Mouse (Mus musculus) bone marrow macrophage, adult 2 months (primary cell): Measurements from ENCODE around the gene Xrcc2. TPM values are rescaled to one million over a fixed set of nuclear protein-coding genes. Genes with fewer than 3 reads are reported as not detected.

Source experiments
- H3K27ac ChIP-seq: 2 replicates; pipeline ENCODE4 v1.5.1; 2012; ENCODE audit warnings: low read depth, low read length; ENCODE audit not compliant: insufficient read depth
- H3K4me1 ChIP-seq: 2 replicates; pipeline ENCODE4 v1.6.1; 2012; ENCODE audit warnings: low read length; ENCODE audit not compliant: control insufficient read depth, insufficient read depth
- H3K4me3 ChIP-seq: 2 replicates; pipeline ENCODE4 v1.5.1; 2012; ENCODE audit warnings: mild to moderate bottlenecking, low read length, moderate library complexity; ENCODE audit not compliant: insufficient read depth
- CTCF ChIP-seq: IDR thresholded peaks from 2 replicates; pipeline ENCODE4 v1.5.1; 2012; ENCODE audit warnings: low read depth, mild to moderate bottlenecking, low read length, moderate library complexity
- POLR2A ChIP-seq: IDR thresholded peaks from 2 replicates; pipeline ENCODE4 v1.6.1; 2012; ENCODE audit warnings: mild to moderate bottlenecking, low read depth, low read length, borderline replicate concordance
- polyA plus RNA-seq: library from polyadenylated mRNA; stranded (reverse); fragments of >200 nt; gene quantifications from 2 replicates; pipeline ENCODE4 v1.2.4, GENCODE M21; 2012; ENCODE audit not compliant: missing spikeins, insufficient read depth, insufficient read length

Xrcc2 gene
- polyA plus RNA-seq, 1 experiment, result 4.2 TPM

GRCm38 (mm10) chr5:25645661-25646364, 59.8 kb downstream of the Xrcc2 start:
- Histone ChIP-seq H3K4me1 (no peaks in the 10 kb centered on the region), H3K4me3 (no peak overlapping the region), H3K27ac (no peak overlapping the region)
- TF ChIP-seq POLR2A (no peak), CTCF (no peak)

DNA sequence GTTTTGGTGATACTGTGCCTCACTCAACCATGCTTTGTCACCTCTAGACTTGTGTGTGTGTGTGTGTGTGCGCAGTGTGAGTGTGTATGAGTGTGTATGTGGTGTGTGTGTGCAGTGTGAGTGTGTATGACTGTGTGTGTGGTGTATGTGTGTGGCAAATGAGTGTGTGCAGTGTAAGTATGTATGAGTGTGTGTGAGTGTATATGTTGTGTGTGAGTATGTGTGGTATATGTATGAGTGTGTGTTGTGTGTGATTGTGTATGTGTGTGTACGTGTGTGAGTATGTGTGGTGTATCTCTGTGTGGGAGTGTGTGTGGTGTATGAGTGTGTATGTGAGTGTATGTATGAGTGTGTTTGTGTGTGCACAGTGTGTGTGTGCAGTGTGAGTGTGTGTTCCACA, 61.1 kb downstream of the Xrcc2 start:
- TF ChIP-seq POLR2A (no peak), CTCF (no peak)
- H3K4me1 ChIP-seq, result no peaks in the 10 kb centered on the region
- H3K27ac ChIP-seq, result no peak overlapping the region
- H3K4me3 ChIP-seq, result no peak overlapping the region

DNA sequence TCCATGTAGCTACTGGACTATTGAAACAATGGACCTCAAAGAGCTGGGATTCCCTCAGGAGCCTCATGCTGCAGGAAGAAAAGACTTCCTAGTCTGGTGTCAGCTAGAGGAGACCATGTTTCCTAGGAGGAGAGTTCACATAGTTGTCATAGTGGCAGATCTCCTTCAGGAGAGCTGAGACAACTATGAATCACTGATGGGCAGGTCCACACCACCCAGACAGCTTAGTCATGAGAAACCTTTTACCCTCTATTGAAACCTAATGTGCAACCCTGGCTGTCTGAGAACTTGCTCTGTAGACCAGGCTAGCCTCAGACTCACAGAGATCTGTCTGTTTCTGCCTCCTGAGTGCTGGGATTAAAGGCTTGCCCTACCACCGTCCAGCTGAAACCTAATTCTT, 62.9 kb downstream of the Xrcc2 start:
- Histone ChIP-seq H3K27ac (no peak overlapping the region), H3K4me3 (no peak overlapping the region), H3K4me1 (no peaks in the 10 kb centered on the region)
- TF ChIP-seq CTCF (no peak), POLR2A (no peak)

Other genes with a start within 250 kb of the Xrcc2 start
- gene Kmt2c, start 207.0 kb downstream of the Xrcc2 start, polyA plus RNA-seq, result 35.3 and 38.9 TPM in 2 replicates
- not detected in 2 replicates for gene Cct8l1, start 189.8 kb downstream of the Xrcc2 start, polyA plus RNA-seq
- gene Actr3b, start 54.2 kb upstream of the Xrcc2 start, polyA plus RNA-seq, result not detected in 2 replicates
- gene Gm21663, start 236.6 kb upstream of the Xrcc2 start, polyA plus RNA-seq, result not detected in 2 replicates
- gene Gm21671, start 248.6 kb upstream of the Xrcc2 start, polyA plus RNA-seq, result not detected in 2 replicates